Mouse (Mus musculus) thymus, postnatal 0 days (tissue): ENCODE results near the gene Btbd35f7. TPM values are rescaled to one million over a fixed set of nuclear protein-coding genes. Genes with fewer than 3 reads are reported as not detected.
"Not testable (repeated sequence)": the region's sequence is repeated elsewhere in the genome, so short reads cannot be mapped to it uniquely, and the experiment has no call there.

Source experiments
- DNase-seq: peaks from one replicate; pipeline ENCODE4 v3.0.0-alpha.2; 2015; ENCODE audit warnings: low spot score
- polyA plus RNA-seq: library from polyadenylated mRNA; unstranded; fragments of >200 nt; fragmentation: Nextera tagmentation; extraction: Ambion mirVana; gene quantifications from 2 replicates; pipeline ENCODE4 v1.2.1, GENCODE M21; 2015

Gene Btbd35f7
- not detected in 2 replicates for polyA plus RNA-seq

DNA sequence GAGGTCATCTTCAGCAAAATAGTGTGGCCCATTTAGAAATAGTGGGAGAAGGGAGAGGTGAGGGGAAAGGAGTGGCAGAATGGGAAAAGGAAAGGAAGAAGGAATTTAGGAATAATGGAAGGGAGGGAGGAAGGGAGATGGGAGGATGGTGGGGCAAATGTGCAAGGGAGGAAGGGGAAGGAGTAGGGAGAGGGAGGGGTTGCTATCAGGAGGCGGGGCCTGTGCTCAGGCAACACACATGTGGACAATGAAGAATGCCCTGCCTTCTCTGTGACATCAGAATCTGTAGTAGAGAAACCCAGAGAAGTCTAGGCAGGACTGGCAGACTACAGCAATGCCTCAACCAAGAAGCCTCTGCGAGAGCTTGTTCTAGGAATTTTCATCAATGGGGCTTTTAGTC, at the start of gene Btbd35f7:
Gene Btbd35f7 (plus strand): TSS at position 301 of the 400 bp plus-strand sequence.
- DNase-seq, result not testable (repeated sequence)

Other genes with a start within 250 kb of the Btbd35f7 start
- gene Mycs, start 199.8 kb upstream of the Btbd35f7 start, polyA plus RNA-seq, result not detected in 2 replicates